Mouse (Mus musculus): ENCODE data around the gene Omt2b.
"Not testable (repeated sequence)": the region's sequence is repeated elsewhere in the genome, so short reads cannot be mapped to it uniquely, and the experiment has no call there.

The Omt2b gene

GRCm38 (mm10) chr9:78327289-78327688 is at the start of gene Omt2b:
Omt2b (plus strand) TSS chr9:78327589.
- not testable (repeated sequence) for DNase-seq

GRCm38 (mm10) chr9:78282002-78282711 is 45.2 kb upstream of the Omt2b start:
- DNase-seq, result not testable (repeated sequence)

GRCm38 (mm10) chr9:78289063-78289462 is 38.3 kb upstream of the Omt2b start:
- DNase-seq, result not testable (repeated sequence)

GRCm38 (mm10) chr9:78289723-78290122 is 37.7 kb upstream of the Omt2b start, which contains the start of gene Gm10639:
Gm10639 (plus strand) TSS chr9:78289923.
- not testable (repeated sequence) for DNase-seq

- DNase-seq, result not testable (repeated sequence)
These were observed 34.9 kb upstream of the Omt2b start for GRCm38 (mm10) chr9:78292462-78292861.

GRCm38 (mm10) chr9:78293683-78294082 is 33.7 kb upstream of the Omt2b start:
- not testable (repeated sequence) for DNase-seq

- DNase-seq, result not testable (repeated sequence)
These were observed 32.6 kb upstream of the Omt2b start for GRCm38 (mm10) chr9:78294781-78295180.

- peak; percentile 34 to 42 for DNase-seq
These were observed 31.3 kb upstream of the Omt2b start for GRCm38 (mm10) chr9:78296089-78296488.

GRCm38 (mm10) chr9:78298232-78298631 is 29.2 kb upstream of the Omt2b start:
- no peak for DNase-seq

GRCm38 (mm10) chr9:78299143-78299542 is 28.2 kb upstream of the Omt2b start:
- not testable (repeated sequence) for DNase-seq

- not testable (repeated sequence) for DNase-seq
These were observed 19.3 kb upstream of the Omt2b start for GRCm38 (mm10) chr9:78308122-78308521.

GRCm38 (mm10) chr9:78314696-78315095 is 12.7 kb upstream of the Omt2b start, which contains the start of gene Omt2a:
Omt2a (minus strand) TSS chr9:78314796.
- DNase-seq, result no peak

- no peak for DNase-seq
These were observed 7.9 kb upstream of the Omt2b start for GRCm38 (mm10) chr9:78319499-78319898.

- not testable (repeated sequence) for DNase-seq
These were observed 9.7 kb downstream of the Omt2b start for GRCm38 (mm10) chr9:78337050-78337449.

GRCm38 (mm10) chr9:78340324-78340723 is 12.9 kb downstream of the Omt2b start:
- DNase-seq, result peak; percentile 19 to 24

GRCm38 (mm10) chr9:78342494-78342893 is 15.1 kb downstream of the Omt2b start:
- DNase-seq, result not testable (repeated sequence)

GRCm38 (mm10) chr9:78343055-78343454 is 15.7 kb downstream of the Omt2b start:
- DNase-seq, result not testable (repeated sequence)

GRCm38 (mm10) chr9:78345235-78345634 is 17.8 kb downstream of the Omt2b start:
- DNase-seq, result not testable (repeated sequence)

- no peak for DNase-seq
These were observed 19.6 kb downstream of the Omt2b start for GRCm38 (mm10) chr9:78347004-78347403.

- DNase-seq, result not testable (repeated sequence)
These were observed 21.0 kb downstream of the Omt2b start for GRCm38 (mm10) chr9:78348206-78349004.

- DNase-seq, result not testable (repeated sequence)
These were observed 21.8 kb downstream of the Omt2b start for GRCm38 (mm10) chr9:78349141-78349540.

GRCm38 (mm10) chr9:78350007-78350406 is 22.6 kb downstream of the Omt2b start:
- not testable (repeated sequence) for DNase-seq

- no peak for DNase-seq
These were observed 24.3 kb downstream of the Omt2b start for GRCm38 (mm10) chr9:78351504-78352220.
